Mouse (Mus musculus) NIH3T3 (cell line): Measurements from ENCODE around the gene Sox1.

ENCODE experiments used
- DNase-seq: peaks from one replicate; pipeline ENCODE4 v3.0.0-alpha.2; 2012; ENCODE audit warnings: low read depth

The Sox1 gene

GRCm38 (mm10) chr8:12389116-12389471 is 6.0 kb upstream of the Sox1 start:
- DNase-seq = no peak

- no peak for DNase-seq
Observed at GRCm38 (mm10) chr8:12389801-12390639, 5.1 kb upstream of the Sox1 start.

- DNase-seq = no peak
Observed at GRCm38 (mm10) chr8:12390640-12391365, 4.3 kb upstream of the Sox1 start.

GRCm38 (mm10) chr8:12391366-12392250 is 3.5 kb upstream of the Sox1 start:
- DNase-seq = no peak

GRCm38 (mm10) chr8:12392801-12393200 is 2.3 kb upstream of the Sox1 start:
- DNase-seq = no peak

- DNase-seq = no peak
Observed at GRCm38 (mm10) chr8:12394385-12395000, 602 bp upstream of the Sox1 start.

GRCm38 (mm10) chr8:12396501-12397345 is 1.6 kb downstream of the Sox1 start:
- DNase-seq = no peak

- no peak for DNase-seq
Observed at GRCm38 (mm10) chr8:12397346-12397925, 2.3 kb downstream of the Sox1 start.

GRCm38 (mm10) chr8:12398011-12398945 is 3.2 kb downstream of the Sox1 start:
- DNase-seq = no peak

GRCm38 (mm10) chr8:12399421-12400205 is 4.5 kb downstream of the Sox1 start:
- DNase-seq = no peak

- no peak for DNase-seq
Observed at GRCm38 (mm10) chr8:12400611-12401390, 5.7 kb downstream of the Sox1 start.

GRCm38 (mm10) chr8:12401391-12402270 is 6.5 kb downstream of the Sox1 start:
- no peak for DNase-seq

- DNase-seq = no peak
Observed at GRCm38 (mm10) chr8:12402709-12403108, 7.6 kb downstream of the Sox1 start.

- DNase-seq = no peak
Observed at GRCm38 (mm10) chr8:12408020-12408419, 12.9 kb downstream of the Sox1 start.

- no peak for DNase-seq
Observed at GRCm38 (mm10) chr8:12409976-12410375, 14.9 kb downstream of the Sox1 start.

- no peak for DNase-seq
Observed at GRCm38 (mm10) chr8:12417056-12417455, 22.0 kb downstream of the Sox1 start.

- no peak for DNase-seq
Observed at GRCm38 (mm10) chr8:12420537-12420936, 25.4 kb downstream of the Sox1 start.
